In genomic region chr5:148554701-148555100, GRCm38 (mm10) we compare ENCODE assay signal across 8 mouse cellular contexts. TPM values are rescaled to one million over a fixed set of nuclear protein-coding genes. Genes with fewer than 3 reads are reported as not detected.
DNase-seq lines count a peak whose midpoint lies in the region; ATAC-seq and TF ChIP-seq lines count a peak whose summit lies in the region.

No protein-coding gene starts in this region.

- H3K4me3 ChIP-seq in lung, embryonic 15.5 days = no peak overlapping the region
- H3K4me3 ChIP-seq in forebrain, embryonic 15.5 days = no peak overlapping the region; the same call in 1 of the 2 replicates
- H3K4me3 ChIP-seq in liver, postnatal 0 days (ENCODE audit: low read depth, low read length) = no peak overlapping the region
- H3K4me3 ChIP-seq in left cerebral cortex, adult 2 months = no peak overlapping the region

- no peaks in the 10 kb centered on the region for H3K9me3 ChIP-seq in lung, embryonic 15.5 days
- no peaks in the 10 kb centered on the region for H3K9me3 ChIP-seq in forebrain, embryonic 15.5 days
- no peaks in the 10 kb centered on the region for H3K9me3 ChIP-seq in liver, postnatal 0 days (ENCODE audit: low read length)

- H3K36me3 ChIP-seq in lung, embryonic 15.5 days = no peaks in the 10 kb centered on the region
- H3K36me3 ChIP-seq in forebrain, embryonic 15.5 days = no peaks in the 10 kb centered on the region
- H3K36me3 ChIP-seq in liver, postnatal 0 days (replicated peaks; ENCODE audit: insufficient read depth, low read length) = no peaks in the 10 kb centered on the region

- H3K27ac ChIP-seq in lung, embryonic 15.5 days = no peak overlapping the region
- H3K27ac ChIP-seq in forebrain, embryonic 15.5 days (replicated peaks) = no peak overlapping the region
- H3K27ac ChIP-seq in liver, postnatal 0 days (ENCODE audit: low read depth) = no peak overlapping the region
- H3K27ac ChIP-seq in left cerebral cortex, adult 2 months = no peak overlapping the region

- no peak for DNase-seq in lung, postnatal 14 days
- DNase-seq in liver, postnatal 0 days = no peak
- DNase-seq in thymus, postnatal 14 days = peak; percentile 47
- no peak for DNase-seq in left cerebral cortex, adult 2 months (ENCODE audit: extremely low spot score in 1 of 2, low spot score in 2 of 2)
- no peak for DNase-seq in left cerebral cortex, postnatal 4 days
- DNase-seq in kidney, adult 9 months = no peak

- WGBS in lung, embryonic 15.5 days = 11% methylated on average over 16 of the region's 16 CpGs
- 7% methylated on average over 16 of the region's 16 CpGs for WGBS in forebrain, embryonic 15.5 days
- 9% methylated on average over 16 of the region's 16 CpGs for WGBS in liver, postnatal 0 days (ENCODE audit: insufficient replicate concordance)

- no peaks in the 10 kb centered on the region for H3K27me3 ChIP-seq in lung, embryonic 15.5 days
- no peaks in the 10 kb centered on the region for H3K27me3 ChIP-seq in forebrain, embryonic 15.5 days
- H3K27me3 ChIP-seq in liver, postnatal 0 days (ENCODE audit: insufficient read depth, low read length) = no peaks in the 10 kb centered on the region

- intact Hi-C loops in left cerebral cortex, adult 2 months (cut with DNase I) = loop anchor here (5.0 kb wide), 2 partner anchors 222 to 498 kb away; no protein-coding TSS in a partner anchor
- intact Hi-C loops in left cerebral cortex, postnatal 4 days (cut with DNase I) = loop anchor here (5.0 kb wide), 1 partner anchor 238 kb away; no protein-coding TSS in a partner anchor

- H3K4me2 ChIP-seq in lung, embryonic 15.5 days = peak overlapping the region; percentile 9; the same call in 1 of the 2 replicates
- H3K4me2 ChIP-seq in forebrain, embryonic 15.5 days (replicated peaks) = peak overlapping the region; percentile 21
- 0 out of 2 replicates have a peak overlapping the region, but pooled peaks have one; percentile 11 for H3K4me2 ChIP-seq in liver, postnatal 0 days (ENCODE audit: low read depth, low read length)

- ATAC-seq in lung, embryonic 15.5 days (ENCODE audit: borderline replicate concordance, extremely low read depth, low FRiP score, low TSS enrichment) = no peak
- ATAC-seq in forebrain, embryonic 15.5 days (replicated peaks) = no peak
- no peak for ATAC-seq in liver, postnatal 0 days

- no peak for TF ChIP-seq EP300 in liver, postnatal 0 days (IDR thresholded peaks at IDR 0.05; ENCODE audit: low read depth)

- H3K4me1 ChIP-seq in lung, embryonic 15.5 days = peaks cover 21% of the 10 kb centered on the region
- H3K4me1 ChIP-seq in forebrain, embryonic 15.5 days = peaks cover 27% of the 10 kb centered on the region
- peaks cover 14% of the 10 kb centered on the region for H3K4me1 ChIP-seq in liver, postnatal 0 days (ENCODE audit: insufficient read depth)

- no peak for TF ChIP-seq CTCF in liver, postnatal 0 days (IDR thresholded peaks at IDR 0.05; ENCODE audit: low read depth)
- no peak for TF ChIP-seq CTCF in left cerebral cortex, adult 2 months (IDR thresholded peaks at IDR 0.05)

- H3K9ac ChIP-seq in lung, embryonic 15.5 days = no peak overlapping the region
- peak overlapping the region; percentile 5; the same call in 1 of the 2 replicates for H3K9ac ChIP-seq in forebrain, embryonic 15.5 days (replicated peaks)
- no peak overlapping the region for H3K9ac ChIP-seq in liver, postnatal 0 days (replicated peaks)

RNA-seq across cellular contexts. Expression of gene Ubl3, which starts 2.1 kb away (rescaled TPM):
- 85.2 and 88.1 TPM in 2 replicates for polyA plus RNA-seq in lung, embryonic 15.5 days (2015; fragmentation: Nextera tagmentation; extraction: Ambion mirVana)
- 87.8 and 91.1 TPM in 2 replicates for polyA plus RNA-seq in forebrain, embryonic 15.5 days (2015; fragmentation: Nextera tagmentation; extraction: Ambion mirVana)
- 37.0 and 39.4 TPM in 2 replicates for polyA plus RNA-seq in liver, postnatal 0 days (2015; fragmentation: Nextera tagmentation; extraction: Ambion mirVana)
- total RNA-seq in left cerebral cortex, adult 2 months (2021) = 100 to 1,000 TPM; 234 to 252 TPM
- total RNA-seq in left cerebral cortex, postnatal 4 days (2021) = 10 to 100 TPM; 88.4 to 91.0 TPM
